Mouse (Mus musculus): ENCODE results near the gene Plxdc2. TPM values are rescaled to one million over a fixed set of nuclear protein-coding genes. Genes with fewer than 3 reads are reported as not detected.

The Plxdc2 gene
- polyA plus RNA-seq, 1 experiment from 2014 or later, result 16.5 TPM

DNA sequence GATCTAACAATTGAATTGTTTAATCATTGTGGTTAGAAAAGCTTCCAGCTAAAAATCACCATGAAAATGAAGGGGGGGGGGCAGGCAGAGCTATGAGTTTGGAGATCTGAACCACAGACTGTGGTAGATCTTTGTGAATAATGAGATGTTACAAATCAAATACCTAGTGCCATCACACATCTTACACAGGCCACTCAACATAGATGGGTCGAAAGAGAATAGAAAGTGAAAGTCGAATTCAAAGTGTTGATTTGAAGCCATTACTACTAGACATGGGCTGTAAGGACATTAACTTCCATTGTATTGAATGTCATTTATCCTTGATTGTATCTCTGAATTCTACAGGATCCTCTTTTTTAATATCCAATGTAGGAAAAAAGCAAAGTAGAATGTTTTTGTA is 212.2 kb downstream of the Plxdc2 start:
- no peak overlapping the region for H3K27ac ChIP-seq (ENCODE audit: low read depth, low read length)
- 85% methylated on average over 2 of the region's 2 CpGs for WGBS
- ATAC-seq (replicated peaks; ENCODE audit: low FRiP score) (no peak), DNase-seq (ENCODE audit: low spot score) (no peak)
- no peaks in the 10 kb centered on the region for H3K9me3 ChIP-seq (ENCODE audit: control insufficient read depth, low read length)
- H3K36me3 ChIP-seq (ENCODE audit: control insufficient read depth, insufficient read depth, low read length), result no peaks in the 10 kb centered on the region
- no peak overlapping the region for H3K4me3 ChIP-seq (ENCODE audit: low read depth, low read length)
- no peaks in the 10 kb centered on the region for H3K27me3 ChIP-seq (ENCODE audit: control insufficient read depth, insufficient read depth, low read length)
- no peak overlapping the region for H3K9ac ChIP-seq (ENCODE audit: low read length)
- no peaks in the 10 kb centered on the region for H3K4me1 ChIP-seq (replicated peaks; ENCODE audit: control insufficient read depth, insufficient read depth, low read length)
- H3K4me2 ChIP-seq (ENCODE audit: low read depth, low read length, severe bottlenecking), result no peak overlapping the region

DNA sequence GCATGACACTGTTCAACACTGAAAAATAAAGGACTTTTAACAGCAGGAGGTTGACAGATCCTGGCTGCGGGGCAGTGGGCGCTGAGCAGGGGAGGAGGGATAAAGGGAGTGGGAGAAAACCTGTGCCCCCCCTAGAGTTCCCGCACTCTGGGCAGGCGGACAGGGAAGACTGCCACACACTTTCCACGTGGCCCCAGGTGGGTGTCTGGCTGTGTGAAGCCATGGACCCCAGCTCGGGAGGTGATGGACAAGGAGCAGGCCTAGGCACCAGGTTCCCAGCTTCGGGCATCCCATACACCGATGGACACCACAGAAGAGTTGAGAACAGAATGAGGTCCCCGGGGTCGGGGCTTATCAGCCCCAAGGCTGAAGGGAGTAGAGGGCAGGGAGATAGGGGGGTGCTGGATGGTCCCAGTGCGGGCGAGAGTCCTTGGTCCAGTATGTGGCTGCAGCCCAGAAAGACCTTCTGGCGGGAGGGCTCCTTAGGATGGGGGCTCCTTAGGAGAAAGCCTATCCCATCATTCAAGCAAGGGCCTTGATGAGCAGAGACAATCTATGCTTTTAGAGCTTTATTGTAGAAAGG is 215.2 kb downstream of the Plxdc2 start:
- WGBS, result 82% methylated on average over 13 of the region's 13 CpGs
- H3K27ac ChIP-seq (ENCODE audit: low read depth, low read length), result no peak overlapping the region

DNA sequence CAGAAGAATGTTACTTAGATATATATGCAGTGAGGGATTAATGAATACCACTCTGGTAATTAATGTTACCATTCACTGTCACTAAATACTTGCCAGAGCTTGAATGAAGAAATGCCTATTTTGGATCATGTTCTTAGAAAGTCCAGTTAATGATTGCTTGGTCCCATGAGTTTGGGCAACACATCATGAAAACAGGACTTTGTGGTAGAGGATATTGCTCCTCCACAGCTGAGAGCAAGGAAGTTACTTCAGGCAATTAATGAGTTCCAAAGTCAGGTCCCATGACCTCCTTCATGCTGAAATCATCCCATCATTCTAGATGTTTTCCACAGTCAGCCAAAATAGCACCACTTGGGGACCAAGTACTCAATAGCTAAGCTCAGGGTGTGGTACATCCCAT is 220.5 kb downstream of the Plxdc2 start:
- no peak overlapping the region for H3K4me2 ChIP-seq (ENCODE audit: low read depth, low read length, severe bottlenecking)
- no peaks in the 10 kb centered on the region for H3K9me3 ChIP-seq (ENCODE audit: control insufficient read depth, low read length)
- no peaks in the 10 kb centered on the region for H3K27me3 ChIP-seq (ENCODE audit: control insufficient read depth, insufficient read depth, low read length)
- no peak overlapping the region for H3K4me3 ChIP-seq (ENCODE audit: low read depth, low read length)
- H3K36me3 ChIP-seq (ENCODE audit: control insufficient read depth, insufficient read depth, low read length), result no peaks in the 10 kb centered on the region
- no peak overlapping the region for H3K9ac ChIP-seq (ENCODE audit: low read length)
- ATAC-seq (replicated peaks; ENCODE audit: low FRiP score), result no peak
- no peaks in the 10 kb centered on the region for H3K4me1 ChIP-seq (replicated peaks; ENCODE audit: control insufficient read depth, insufficient read depth, low read length)
- no peak overlapping the region for H3K27ac ChIP-seq (ENCODE audit: low read depth, low read length)
- no peak for DNase-seq (ENCODE audit: low spot score)

More for the DNA sequence above, 215.2 kb downstream of the Plxdc2 start:
- Histone ChIP-seq H3K9ac (ENCODE audit: low read length) (no peak overlapping the region), H3K4me2 (ENCODE audit: low read depth, low read length, severe bottlenecking) (no peak overlapping the region), H3K36me3 (ENCODE audit: control insufficient read depth, insufficient read depth, low read length) (no peaks in the 10 kb centered on the region), H3K4me3 (ENCODE audit: low read depth, low read length) (no peak overlapping the region), H3K9me3 (ENCODE audit: control insufficient read depth, low read length) (no peaks in the 10 kb centered on the region), H3K27me3 (ENCODE audit: control insufficient read depth, insufficient read depth, low read length) (no peaks in the 10 kb centered on the region), H3K4me1 (replicated peaks; ENCODE audit: control insufficient read depth, insufficient read depth, low read length) (no peaks in the 10 kb centered on the region)
- ATAC-seq (replicated peaks; ENCODE audit: low FRiP score), result 0 out of 2 replicates have a peak, but pooled peaks have one; percentile 21
- no peak for DNase-seq (ENCODE audit: low spot score)

DNA sequence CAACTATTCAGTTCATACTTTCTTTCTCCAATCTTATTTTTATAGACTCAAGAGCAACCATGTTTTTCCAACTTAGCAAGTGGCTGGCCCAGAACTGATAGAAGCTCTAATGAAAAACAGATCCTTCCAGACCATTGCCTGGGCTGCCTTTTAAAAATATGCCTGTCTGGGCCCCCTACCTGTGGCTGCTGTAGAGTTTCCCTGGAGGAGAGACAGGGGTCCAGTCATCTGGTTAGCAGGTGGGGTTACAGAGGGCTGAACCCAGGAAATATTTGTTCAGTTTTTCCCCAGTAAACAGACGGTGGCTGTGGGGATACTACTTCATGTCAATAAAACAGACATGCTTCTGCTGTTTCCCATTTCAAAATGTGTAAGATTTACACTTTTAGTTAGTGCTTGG is 222.0 kb downstream of the Plxdc2 start:
- WGBS, result 81% methylated on average over 1 of the region's 1 CpGs
- DNase-seq (ENCODE audit: low spot score), result no peak
- no peak overlapping the region for H3K27ac ChIP-seq (ENCODE audit: low read depth, low read length)

DNA sequence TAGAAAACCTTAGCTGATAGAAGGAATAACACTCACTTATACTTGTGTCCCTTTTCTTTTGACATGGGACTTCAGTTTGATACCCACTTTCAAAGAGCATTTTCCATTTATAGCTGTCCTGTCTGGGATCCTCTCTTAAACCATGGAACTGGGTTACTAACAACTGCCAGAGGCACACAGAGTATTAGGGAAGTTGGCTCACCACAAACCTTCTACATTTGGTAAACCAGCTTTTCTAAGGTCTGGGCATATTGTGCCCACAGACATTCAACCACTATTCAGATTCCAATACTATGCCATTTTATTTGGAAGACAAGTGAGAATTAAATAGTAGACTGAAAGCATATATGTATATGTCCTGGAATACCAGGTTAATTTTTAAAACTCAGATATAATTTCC is 232.4 kb downstream of the Plxdc2 start:
- no peaks in the 10 kb centered on the region for H3K4me1 ChIP-seq (replicated peaks; ENCODE audit: control insufficient read depth, insufficient read depth, low read length)
- H3K9ac ChIP-seq (ENCODE audit: low read length), result no peak overlapping the region
- ATAC-seq (replicated peaks; ENCODE audit: low FRiP score), result no peak
- H3K4me3 ChIP-seq (ENCODE audit: low read depth, low read length), result no peak overlapping the region
- DNase-seq (ENCODE audit: low spot score), result no peak
- H3K27ac ChIP-seq (ENCODE audit: low read depth, low read length), result no peak overlapping the region
- H3K27me3 ChIP-seq (ENCODE audit: control insufficient read depth, insufficient read depth, low read length), result no peaks in the 10 kb centered on the region
- H3K36me3 ChIP-seq (ENCODE audit: control insufficient read depth, insufficient read depth, low read length), result no peaks in the 10 kb centered on the region
- no peak overlapping the region for H3K4me2 ChIP-seq (ENCODE audit: low read depth, low read length, severe bottlenecking)
- H3K9me3 ChIP-seq (ENCODE audit: control insufficient read depth, low read length), result no peaks in the 10 kb centered on the region

More for the DNA sequence above, 222.0 kb downstream of the Plxdc2 start:
- no peaks in the 10 kb centered on the region for H3K27me3 ChIP-seq (ENCODE audit: control insufficient read depth, insufficient read depth, low read length)
- H3K36me3 ChIP-seq (ENCODE audit: control insufficient read depth, insufficient read depth, low read length), result no peaks in the 10 kb centered on the region
- no peak overlapping the region for H3K9ac ChIP-seq (ENCODE audit: low read length)
- no peaks in the 10 kb centered on the region for H3K9me3 ChIP-seq (ENCODE audit: control insufficient read depth, low read length)
- H3K4me2 ChIP-seq (ENCODE audit: low read depth, low read length, severe bottlenecking), result no peak overlapping the region
- H3K4me3 ChIP-seq (ENCODE audit: low read depth, low read length), result no peak overlapping the region
- H3K4me1 ChIP-seq (replicated peaks; ENCODE audit: control insufficient read depth, insufficient read depth, low read length), result no peaks in the 10 kb centered on the region
- no peak for ATAC-seq (replicated peaks; ENCODE audit: low FRiP score)

DNA sequence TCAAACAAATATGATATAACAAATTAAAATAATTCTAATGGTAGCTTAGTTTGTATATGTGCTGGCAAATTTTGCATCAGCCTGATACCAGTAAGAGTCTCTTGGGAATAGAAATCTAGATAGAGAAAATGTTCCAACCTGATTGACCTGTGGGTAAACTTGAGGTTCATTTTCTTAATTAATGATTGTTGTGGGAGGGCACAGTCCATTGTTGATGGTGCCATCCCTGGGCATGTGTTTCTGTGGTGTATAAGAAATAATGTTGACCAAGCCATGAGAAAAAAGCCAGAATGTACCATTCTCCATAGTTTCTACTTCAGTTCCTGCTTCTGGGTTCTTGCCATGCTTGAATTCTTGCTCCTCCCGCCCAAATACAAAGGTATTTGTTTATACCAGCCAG is 239.3 kb downstream of the Plxdc2 start:
- ATAC-seq (replicated peaks; ENCODE audit: low FRiP score) (no peak), DNase-seq (ENCODE audit: low spot score) (no peak)
- H3K27ac ChIP-seq (ENCODE audit: low read depth, low read length), result no peak overlapping the region
- no peak overlapping the region for H3K4me2 ChIP-seq (ENCODE audit: low read depth, low read length, severe bottlenecking)
- no peaks in the 10 kb centered on the region for H3K27me3 ChIP-seq (ENCODE audit: control insufficient read depth, insufficient read depth, low read length)
- no peak overlapping the region for H3K9ac ChIP-seq (ENCODE audit: low read length)
- no peak overlapping the region for H3K4me3 ChIP-seq (ENCODE audit: low read depth, low read length)
- no peaks in the 10 kb centered on the region for H3K4me1 ChIP-seq (replicated peaks; ENCODE audit: control insufficient read depth, insufficient read depth, low read length)
- 80% methylated on average over 1 of the region's 1 CpGs for WGBS
- H3K9me3 ChIP-seq (ENCODE audit: control insufficient read depth, low read length), result no peaks in the 10 kb centered on the region
- H3K36me3 ChIP-seq (ENCODE audit: control insufficient read depth, insufficient read depth, low read length), result no peaks in the 10 kb centered on the region

DNA sequence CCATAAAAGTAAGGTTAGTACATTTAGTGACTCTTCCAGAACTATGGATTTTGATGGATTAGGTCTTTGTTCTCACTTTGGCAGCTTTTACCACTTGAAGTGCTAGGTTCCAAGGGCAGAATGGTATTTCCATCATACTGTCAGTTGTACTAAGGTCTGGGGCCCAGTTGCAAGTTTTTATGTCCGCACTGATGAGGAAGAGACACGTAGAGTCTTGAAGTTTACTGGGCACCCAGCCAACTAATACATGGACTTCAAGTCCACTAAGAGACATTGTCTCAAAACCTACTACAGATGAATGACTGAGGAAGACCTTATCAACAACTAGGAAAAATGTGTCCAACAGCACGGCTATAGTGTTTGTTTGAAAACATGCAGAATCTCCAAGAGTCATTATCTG is 242.1 kb downstream of the Plxdc2 start:
- ATAC-seq (replicated peaks; ENCODE audit: low FRiP score) (no peak), DNase-seq (ENCODE audit: low spot score) (no peak)
- Histone ChIP-seq H3K4me3 (ENCODE audit: low read depth, low read length) (no peak overlapping the region), H3K9ac (ENCODE audit: low read length) (no peak overlapping the region), H3K36me3 (ENCODE audit: control insufficient read depth, insufficient read depth, low read length) (no peaks in the 10 kb centered on the region), H3K4me2 (ENCODE audit: low read depth, low read length, severe bottlenecking) (no peak overlapping the region), H3K4me1 (replicated peaks; ENCODE audit: control insufficient read depth, insufficient read depth, low read length) (no peaks in the 10 kb centered on the region), H3K9me3 (ENCODE audit: control insufficient read depth, low read length) (no peaks in the 10 kb centered on the region), H3K27ac (ENCODE audit: low read depth, low read length) (no peak overlapping the region), H3K27me3 (ENCODE audit: control insufficient read depth, insufficient read depth, low read length) (no peaks in the 10 kb centered on the region)
- 92% methylated on average over 3 of the region's 3 CpGs for WGBS

DNA sequence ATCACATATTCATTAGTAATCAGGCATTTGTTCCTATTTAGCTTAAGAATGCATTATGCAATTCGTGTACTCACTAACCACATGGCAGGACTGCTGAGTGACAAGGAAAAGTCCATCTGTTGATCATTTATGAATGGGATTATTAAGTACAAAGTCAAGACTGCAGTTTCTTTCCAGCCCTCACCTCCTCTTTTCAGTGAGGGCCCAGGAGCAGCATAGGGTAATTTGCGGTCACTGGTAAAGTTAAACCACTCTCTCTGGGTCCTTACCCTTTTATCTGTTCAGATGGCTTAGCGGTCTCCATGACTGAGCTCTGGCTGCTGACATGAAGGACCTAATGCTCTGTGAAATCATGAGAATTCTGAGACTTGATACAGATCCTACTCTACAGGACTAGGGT is 248.2 kb downstream of the Plxdc2 start:
- no peak overlapping the region for H3K4me2 ChIP-seq (ENCODE audit: low read depth, low read length, severe bottlenecking)
- no peak for DNase-seq (ENCODE audit: low spot score)
- H3K4me1 ChIP-seq (replicated peaks; ENCODE audit: control insufficient read depth, insufficient read depth, low read length), result no peaks in the 10 kb centered on the region
- H3K9me3 ChIP-seq (ENCODE audit: control insufficient read depth, low read length), result no peaks in the 10 kb centered on the region
- 91% methylated on average over 3 of the region's 3 CpGs for WGBS
- H3K4me3 ChIP-seq (ENCODE audit: low read depth, low read length), result no peak overlapping the region
- no peaks in the 10 kb centered on the region for H3K27me3 ChIP-seq (ENCODE audit: control insufficient read depth, insufficient read depth, low read length)
- ATAC-seq (replicated peaks; ENCODE audit: low FRiP score), result no peak
- H3K27ac ChIP-seq (ENCODE audit: low read depth, low read length), result no peak overlapping the region
- no peaks in the 10 kb centered on the region for H3K36me3 ChIP-seq (ENCODE audit: control insufficient read depth, insufficient read depth, low read length)
- H3K9ac ChIP-seq (ENCODE audit: low read length), result no peak overlapping the region

DNA sequence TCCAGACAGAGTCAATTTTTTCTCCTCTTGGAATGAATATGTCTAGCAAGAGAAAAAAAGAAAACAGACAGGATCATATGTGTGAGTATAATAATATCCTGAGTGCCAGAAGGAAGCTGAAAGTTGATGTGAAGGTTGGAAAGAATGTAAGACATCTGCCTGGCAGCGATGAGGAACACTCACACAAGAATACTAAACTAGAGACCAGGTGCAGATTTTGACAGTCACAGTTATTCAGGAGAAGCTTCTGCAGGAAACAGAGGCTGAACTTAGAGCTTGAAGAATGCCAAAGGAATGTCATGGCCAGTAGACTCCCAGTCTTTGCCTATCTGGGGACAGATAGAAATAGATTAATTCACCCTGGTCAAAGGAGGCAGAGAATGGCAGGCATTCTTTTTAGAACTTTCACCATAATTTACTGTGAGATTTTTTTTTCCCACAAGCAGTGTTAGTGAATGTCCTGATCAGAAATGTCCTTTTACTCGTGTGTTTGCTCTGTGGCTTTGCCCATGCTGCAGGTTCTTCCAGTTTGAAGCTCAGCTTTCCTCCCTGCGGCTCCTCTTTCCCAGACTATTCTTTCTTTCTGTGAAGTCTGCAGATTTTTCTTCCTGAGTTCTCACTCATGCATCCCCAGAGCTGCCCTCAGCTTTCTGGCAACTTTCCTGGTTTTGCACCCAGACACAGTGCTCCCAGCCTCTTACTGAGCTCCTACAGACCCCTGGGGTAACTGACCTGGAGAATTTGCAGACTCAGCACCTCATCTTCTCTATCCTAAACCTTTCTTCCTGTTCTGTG is 251.9 kb downstream of the Plxdc2 start:
- WGBS, result 65% methylated on average over 3 of the region's 3 CpGs
- no peaks in the 10 kb centered on the region for H3K27me3 ChIP-seq (ENCODE audit: control insufficient read depth, insufficient read depth, low read length)
- no peaks in the 10 kb centered on the region for H3K36me3 ChIP-seq (ENCODE audit: control insufficient read depth, insufficient read depth, low read length)
- H3K4me1 ChIP-seq (replicated peaks; ENCODE audit: control insufficient read depth, insufficient read depth, low read length), result no peaks in the 10 kb centered on the region
- H3K27ac ChIP-seq (ENCODE audit: low read depth, low read length), result no peak overlapping the region
- no peaks in the 10 kb centered on the region for H3K9me3 ChIP-seq (ENCODE audit: control insufficient read depth, low read length)
- H3K9ac ChIP-seq (ENCODE audit: low read length), result no peak overlapping the region
- no peak overlapping the region for H3K4me2 ChIP-seq (ENCODE audit: low read depth, low read length, severe bottlenecking)
- ATAC-seq (replicated peaks; ENCODE audit: low FRiP score) (no peak), DNase-seq (ENCODE audit: low spot score) (no peak)
- H3K4me3 ChIP-seq (ENCODE audit: low read depth, low read length), result no peak overlapping the region

Data from forebrain, embryonic 11.5 days (tissue).